ENCODE assay signal across 12 mouse cellular contexts in the genomic region with DNA sequence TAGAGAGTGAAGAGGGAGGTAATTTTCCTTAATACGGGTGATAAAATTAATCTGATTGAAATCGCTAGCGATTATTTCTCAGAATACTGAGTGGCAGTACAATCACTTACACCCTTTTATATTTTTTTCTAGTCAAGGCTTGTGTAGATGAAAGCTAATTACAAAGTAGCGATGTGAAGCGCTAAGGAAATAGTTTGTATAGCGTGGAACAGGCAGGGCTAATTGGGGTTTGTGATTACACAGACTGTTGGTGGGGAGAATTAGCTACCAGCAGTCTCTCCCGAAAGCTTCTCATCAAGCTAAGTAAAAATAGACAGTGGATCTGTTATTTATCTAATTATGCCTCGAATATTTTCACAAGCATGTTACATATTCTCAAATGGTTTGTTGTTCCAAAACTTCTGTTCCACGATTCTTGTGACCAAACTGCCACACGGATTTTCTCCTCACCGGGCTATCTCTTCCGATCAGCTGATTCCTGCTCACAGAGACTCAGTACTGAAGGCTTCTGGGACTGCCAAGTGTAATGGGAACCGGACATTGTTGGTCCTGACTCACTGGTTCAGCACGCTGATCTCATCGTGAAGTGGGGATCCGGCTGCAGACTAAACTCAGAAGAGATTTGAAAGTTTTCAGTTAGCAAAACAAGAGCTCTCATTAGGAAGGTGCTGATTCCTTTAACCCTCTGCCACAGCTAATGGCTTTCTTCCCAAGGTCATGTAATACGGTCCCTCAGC.
DNase-seq lines count a peak whose midpoint lies in the region; ATAC-seq and TF ChIP-seq lines count a peak whose summit lies in the region.
"Had no signal": no experiment of that assay in that cellular context is flagged by ENCODE, and none has a peak within 500 bp of the region (broad histone marks: within the 10 kb centered on the region; RNA-seq: fewer than 3 reads in every experiment).

No protein-coding gene starts in this region.

- WGBS in embryonic facial prominence, embryonic 13.5 days: 63% methylated on average over 17 of the region's 17 CpGs
- WGBS in embryonic facial prominence, embryonic 10.5 days: 74% methylated on average over 17 of the region's 17 CpGs
- 65% methylated on average over 17 of the region's 17 CpGs for WGBS in kidney, embryonic 16.5 days
- 16% methylated on average over 17 of the region's 17 CpGs for WGBS in forebrain, embryonic 16.5 days

- CTCF ChIA-PET in Patski (lab: Charles Lee): interaction anchor here (2.0 kb wide), 1 partner anchor 8 kb away, joined by 5 read pairs; no protein-coding TSS in a partner anchor

- H3K27me3 ChIP-seq in embryonic facial prominence, embryonic 13.5 days: no peaks in the 10 kb centered on the region
- no peaks in the 10 kb centered on the region; the same call in 1 of the 2 replicates for H3K27me3 ChIP-seq in embryonic facial prominence, embryonic 10.5 days (replicated peaks; ENCODE audit: low read depth, poor library complexity, severe bottlenecking)
- H3K27me3 ChIP-seq in kidney, embryonic 16.5 days (ENCODE audit: insufficient read depth, low read length): no peaks in the 10 kb centered on the region
- no peaks in the 10 kb centered on the region for H3K27me3 ChIP-seq in Patski
- H3K27me3 ChIP-seq in forebrain, embryonic 16.5 days (replicated peaks; ENCODE audit: control insufficient read depth, insufficient read depth, low read length): no peaks in the 10 kb centered on the region
- H3K27me3 ChIP-seq: embryonic facial prominence, embryonic 12.5 days; kidney, embryonic 15.5 days had no signal

- no peak for TF ChIP-seq CTCF in Patski (IDR thresholded peaks at IDR 0.05)

- H3K36me3 ChIP-seq in embryonic facial prominence, embryonic 13.5 days: no peaks in the 10 kb centered on the region
- no peaks in the 10 kb centered on the region for H3K36me3 ChIP-seq in embryonic facial prominence, embryonic 10.5 days (replicated peaks)
- H3K36me3 ChIP-seq in kidney, embryonic 16.5 days (ENCODE audit: insufficient read depth, low read length): no peaks in the 10 kb centered on the region
- H3K36me3 ChIP-seq in forebrain, embryonic 16.5 days (ENCODE audit: control insufficient read depth, insufficient read depth): no peaks in the 10 kb centered on the region
- H3K36me3 ChIP-seq: embryonic facial prominence, embryonic 12.5 days; kidney, embryonic 15.5 days had no signal

- H3K27ac ChIP-seq in embryonic facial prominence, embryonic 13.5 days: no peak overlapping the region
- no peak overlapping the region for H3K27ac ChIP-seq in embryonic facial prominence, embryonic 10.5 days (replicated peaks)
- no peak overlapping the region for H3K27ac ChIP-seq in kidney, embryonic 16.5 days (ENCODE audit: low read length)
- no peak overlapping the region for H3K27ac ChIP-seq in forebrain, embryonic 16.5 days (ENCODE audit: low read length)
- H3K27ac ChIP-seq: embryonic facial prominence, embryonic 12.5 days; kidney, embryonic 15.5 days had no signal

- H3K4me2 ChIP-seq in embryonic facial prominence, embryonic 13.5 days: peak overlapping the region; percentile 9; the same call in 1 of the 2 replicates
- H3K4me2 ChIP-seq in kidney, embryonic 16.5 days (replicated peaks; ENCODE audit: low read depth, low read length): no peak overlapping the region
- H3K4me2 ChIP-seq in forebrain, embryonic 16.5 days (ENCODE audit: low read length): peak overlapping the region; percentile 38
- H3K4me2 ChIP-seq: embryonic facial prominence, embryonic 12.5 days; kidney, embryonic 15.5 days had no signal

- no peak for DNase-seq in embryonic facial prominence, embryonic 10.5 days (ENCODE audit: low spot score)
- peak; percentile 5 for DNase-seq in kidney, postnatal 14 days
- DNase-seq in Patski (ENCODE audit: low read depth, low spot score): peak; percentile 33
- no peak for DNase-seq in urinary bladder, adult 18-20 months (ENCODE audit: low spot score in 2 of 2)
- no peak for DNase-seq in spleen, adult 18-20 months
- DNase-seq: cerebellum, adult 9-11 months; lung, adult 2 months had no signal

- peaks cover 3% of the 10 kb centered on the region; the same call in 1 of the 2 replicates for H3K4me1 ChIP-seq in embryonic facial prominence, embryonic 13.5 days
- H3K4me1 ChIP-seq in embryonic facial prominence, embryonic 10.5 days: peaks cover 10% of the 10 kb centered on the region
- no peaks in the 10 kb centered on the region for H3K4me1 ChIP-seq in kidney, embryonic 16.5 days (ENCODE audit: insufficient read depth, low read length)
- H3K4me1 ChIP-seq in forebrain, embryonic 16.5 days (replicated peaks; ENCODE audit: control insufficient read depth, insufficient read depth, low read length): peaks cover 11% of the 10 kb centered on the region
- H3K4me1 ChIP-seq: embryonic facial prominence, embryonic 12.5 days; kidney, embryonic 15.5 days had no signal

- H3K4me3 ChIP-seq in embryonic facial prominence, embryonic 13.5 days: no peak overlapping the region
- H3K4me3 ChIP-seq in embryonic facial prominence, embryonic 10.5 days: no peak overlapping the region
- H3K4me3 ChIP-seq in kidney, embryonic 16.5 days (ENCODE audit: low read length): no peak overlapping the region
- no peak overlapping the region; the same call in 1 of the 2 replicates for H3K4me3 ChIP-seq in forebrain, embryonic 16.5 days (replicated peaks; ENCODE audit: low read length)
- H3K4me3 ChIP-seq: embryonic facial prominence, embryonic 12.5 days; kidney, embryonic 15.5 days had no signal

- POLR2A ChIA-PET in Patski (lab: Charles Lee): interaction anchor here (1.1 kb wide), 1 partner anchor 10 kb away, joined by 3 read pairs; no protein-coding TSS in a partner anchor

- in situ Hi-C loops in Patski (cut with MboI; ENCODE audit: low pct_unique_long_range_greater_than_20kb): no loop called here

- H3K9me3 ChIP-seq in embryonic facial prominence, embryonic 13.5 days: no peaks in the 10 kb centered on the region
- H3K9me3 ChIP-seq in embryonic facial prominence, embryonic 10.5 days: no peaks in the 10 kb centered on the region
- H3K9me3 ChIP-seq in kidney, embryonic 16.5 days (ENCODE audit: low read length): no peaks in the 10 kb centered on the region
- H3K9me3 ChIP-seq in forebrain, embryonic 16.5 days (ENCODE audit: control insufficient read depth, low read length): no peaks in the 10 kb centered on the region
- H3K9me3 ChIP-seq: embryonic facial prominence, embryonic 12.5 days; kidney, embryonic 15.5 days had no signal

- no peak overlapping the region for H3K9ac ChIP-seq in embryonic facial prominence, embryonic 13.5 days
- H3K9ac ChIP-seq in kidney, embryonic 16.5 days (replicated peaks; ENCODE audit: low read length): no peak overlapping the region
- H3K9ac ChIP-seq in forebrain, embryonic 16.5 days (replicated peaks; ENCODE audit: low read depth, low read length): no peak overlapping the region
- H3K9ac ChIP-seq: embryonic facial prominence, embryonic 12.5 days; kidney, embryonic 15.5 days had no signal

- no peak for ATAC-seq in embryonic facial prominence, embryonic 13.5 days (ENCODE audit: insufficient number of reproducible peaks, insufficient read depth, low FRiP score, low TSS enrichment, low read depth)
- no peak for ATAC-seq in kidney, embryonic 16.5 days (ENCODE audit: low FRiP score, low TSS enrichment)
- peak; percentile 87 for ATAC-seq in Patski
- 0 out of 2 replicates have a peak, but pooled peaks have one; percentile 58 for ATAC-seq in forebrain, embryonic 16.5 days

Comparison
In these comparisons a context has a peak if more than half of its experiments do, and no peak if none do; other contexts are left out.
1. ATAC-seq: peak in Patski (single experiment) and forebrain, embryonic 16.5 days (single experiment); none in embryonic facial prominence, embryonic 13.5 days (single experiment) and kidney, embryonic 16.5 days (single experiment).
2. DNase-seq: peak in kidney, postnatal 14 days (single experiment) and Patski (single experiment); none in embryonic facial prominence, embryonic 10.5 days (single experiment), urinary bladder, adult 18-20 months (0 of 2) and spleen, adult 18-20 months (0 of 2).